Mouse (Mus musculus): ENCODE measurements around the gene Carmil3.

Gene Carmil3

GRCm38 (mm10) chr14:55495509-55496240 is 5.2 kb downstream of the Carmil3 start:
- no peak for DNase-seq (ENCODE audit: low spot score in 2 of 2)

DNA sequence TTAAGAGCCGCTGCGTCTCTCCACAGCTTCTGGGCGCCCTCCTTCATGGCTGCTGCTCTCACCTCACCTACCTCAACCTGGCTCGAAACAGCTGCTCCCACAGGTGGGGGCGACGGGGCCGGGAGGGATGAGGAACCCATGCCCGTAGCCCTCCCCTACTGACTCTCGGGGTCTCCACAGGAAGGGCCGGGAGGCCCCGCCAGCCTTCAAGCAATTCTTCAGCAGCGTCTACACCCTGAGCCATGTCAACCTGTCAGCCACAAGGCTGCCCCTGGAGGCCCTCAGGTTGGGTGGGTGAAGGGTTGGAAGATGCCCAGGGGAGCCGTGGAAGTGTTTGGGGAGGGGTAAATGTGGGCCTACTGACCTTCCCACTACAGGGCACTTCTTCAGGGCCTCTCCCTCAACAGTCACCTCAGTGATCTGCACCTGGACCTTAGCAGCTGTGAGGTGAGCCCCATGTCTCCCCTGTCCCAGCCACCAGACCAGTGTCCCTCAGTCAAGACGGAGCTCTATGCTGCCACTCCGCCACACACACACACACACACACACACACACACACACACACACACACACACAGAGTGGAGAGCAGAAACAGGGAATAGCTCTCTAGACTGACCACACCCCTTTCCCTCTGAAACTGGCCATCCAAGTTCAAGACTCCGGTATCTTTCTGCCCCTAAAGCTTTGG is 6.5 kb downstream of the Carmil3 start:
- DNase-seq (ENCODE audit: low spot score in 2 of 2), result no peak

DNA sequence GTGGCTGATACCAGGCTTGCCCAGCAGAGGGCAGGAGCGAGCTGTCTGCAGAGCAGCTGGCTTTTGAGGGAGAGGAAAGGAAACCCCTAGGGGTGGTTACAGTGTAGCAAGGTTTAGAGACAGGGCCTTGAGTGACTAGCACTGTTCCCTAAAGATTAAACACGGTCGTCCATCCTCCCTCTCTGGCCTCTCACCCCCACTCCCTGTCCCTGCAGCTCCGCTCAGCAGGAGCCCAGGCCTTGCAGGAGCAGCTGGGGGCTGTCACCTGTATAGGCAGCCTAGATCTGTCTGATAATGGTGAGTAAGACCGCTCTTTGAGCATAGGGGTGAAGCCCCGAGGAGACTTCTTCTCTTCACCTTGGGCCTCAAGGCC is 7.0 kb downstream of the Carmil3 start:
- peak; percentile 65 to 91 for DNase-seq (ENCODE audit: low spot score in 2 of 2)

DNA sequence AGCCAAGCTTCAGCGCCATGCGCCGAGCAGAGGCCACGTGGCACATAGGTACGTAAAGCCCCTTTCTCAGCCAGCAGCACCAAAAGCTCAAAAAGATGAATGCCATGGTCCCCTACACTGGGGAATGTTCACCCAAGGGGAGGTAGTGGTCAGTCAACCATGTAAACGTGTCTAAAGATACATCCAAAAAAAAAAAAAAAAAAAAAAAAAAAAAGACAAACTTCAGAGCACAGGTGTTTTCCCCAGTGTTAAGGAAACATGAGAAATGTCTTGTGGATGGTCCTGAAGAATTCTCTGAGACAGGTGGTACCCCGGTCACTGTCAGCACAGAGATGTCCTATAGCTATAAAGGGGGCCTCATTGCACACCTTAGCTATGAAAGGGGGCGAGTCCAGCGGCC is 15.2 kb downstream of the Carmil3 start:
- DNase-seq (ENCODE audit: low spot score in 2 of 2), result no peak

- no peak for DNase-seq (ENCODE audit: low spot score in 2 of 2)
Measured at GRCm38 (mm10) chr14:55507801-55508200, 17.4 kb downstream of the Carmil3 start.

DNA sequence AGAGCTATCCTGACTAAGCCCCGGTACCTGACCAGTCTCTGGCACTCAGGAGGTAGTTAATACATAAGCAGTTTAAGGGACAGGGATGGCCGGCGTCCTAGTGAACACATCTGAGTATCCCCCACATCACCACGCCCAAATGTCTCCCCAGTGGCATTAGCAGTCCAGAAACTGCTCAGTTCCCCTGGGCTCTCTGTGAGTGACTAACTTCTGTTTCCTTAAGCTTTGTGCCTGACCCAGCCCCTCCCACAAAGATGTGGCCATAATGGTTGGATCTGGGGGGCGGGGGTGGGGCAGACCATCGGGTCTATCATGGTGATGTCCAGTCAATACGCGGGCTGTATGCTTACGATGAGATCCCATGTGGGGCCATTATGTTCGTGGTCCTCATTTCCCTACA is 19.1 kb downstream of the Carmil3 start:
- DNase-seq (ENCODE audit: low spot score in 2 of 2), result no peak

GRCm38 (mm10) chr14:55510125-55510731 is 19.8 kb downstream of the Carmil3 start, which contains the start of gene Cpne6:
Gene Cpne6 (plus strand): TSS chr14:55510445.
- no peak for DNase-seq (ENCODE audit: low spot score in 2 of 2)

- DNase-seq (ENCODE audit: low spot score in 2 of 2), result no peak
Measured at GRCm38 (mm10) chr14:55511037-55511436, 20.6 kb downstream of the Carmil3 start.

DNA sequence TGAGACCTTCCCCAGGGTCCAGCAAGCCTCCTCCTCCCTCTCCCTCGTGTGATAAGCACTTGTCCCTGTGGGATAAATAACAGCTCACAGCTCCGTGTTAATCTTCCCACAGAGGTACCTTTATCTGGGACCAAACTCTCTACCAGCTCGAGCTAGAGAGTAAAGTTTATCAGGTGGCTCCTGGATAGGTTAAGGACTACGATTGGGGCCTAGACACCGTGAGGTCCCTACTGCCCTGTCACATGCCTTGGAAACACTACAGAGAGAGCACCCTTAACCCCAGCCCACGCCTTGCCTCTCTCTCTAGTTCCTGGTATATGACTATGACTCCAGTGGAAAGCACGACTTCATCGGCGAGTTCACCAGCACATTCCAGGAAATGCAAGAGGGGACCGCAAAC is 23.5 kb downstream of the Carmil3 start:
- no peak for DNase-seq (ENCODE audit: low spot score in 2 of 2)

- DNase-seq (ENCODE audit: low spot score in 2 of 2), result no peak
Measured at GRCm38 (mm10) chr14:55515846-55516245, 25.4 kb downstream of the Carmil3 start.

GRCm38 (mm10) chr14:55518897-55519296 is 28.4 kb downstream of the Carmil3 start:
- DNase-seq (ENCODE audit: low spot score in 2 of 2), result no peak

- DNase-seq (ENCODE audit: low spot score in 2 of 2), result no peak
Measured at GRCm38 (mm10) chr14:55519604-55520003, 29.2 kb downstream of the Carmil3 start.

DNA sequence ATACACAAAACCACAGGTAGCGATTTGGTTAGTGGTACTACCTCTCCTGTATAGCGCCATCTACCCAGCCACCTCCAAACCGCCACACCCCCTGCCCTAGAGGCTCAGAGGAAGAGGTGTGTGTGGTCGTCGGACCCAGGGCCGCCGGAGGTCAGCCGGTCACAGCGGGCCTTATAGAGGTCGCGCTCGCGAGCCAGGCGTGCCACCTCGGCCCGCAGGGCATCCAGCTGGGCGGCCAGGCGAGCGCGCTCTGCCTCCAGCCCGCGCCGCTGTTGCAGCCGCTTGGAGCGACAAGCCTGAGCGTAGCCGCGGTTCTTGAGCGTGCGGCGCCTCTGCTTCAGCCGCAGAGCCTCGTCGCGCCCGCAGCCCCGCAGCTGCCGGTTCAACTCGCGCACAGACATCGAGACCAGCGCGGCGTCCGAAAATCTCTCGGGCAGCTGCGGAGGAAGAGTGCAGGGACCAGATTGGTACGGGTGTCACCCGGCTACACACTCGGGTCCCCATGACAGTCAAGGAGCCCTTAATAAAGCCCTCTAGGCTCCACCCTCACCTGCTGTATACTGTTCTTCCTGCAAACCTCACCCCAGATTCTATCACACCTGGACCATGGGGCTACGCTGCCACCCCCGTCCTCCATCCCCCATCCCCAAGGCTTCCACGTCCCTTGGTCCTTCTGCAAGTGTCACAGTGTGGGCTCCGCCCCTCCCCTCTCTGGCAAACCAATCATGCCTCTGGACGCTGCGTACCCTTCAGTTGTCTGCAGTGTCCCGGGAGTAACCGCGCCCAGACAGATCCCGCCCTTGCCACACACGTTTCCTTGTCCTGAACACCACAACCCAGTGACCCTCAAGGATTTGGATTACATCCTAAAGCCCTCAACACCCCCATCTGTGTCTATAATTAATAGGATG is 30.3 kb downstream of the Carmil3 start:
- DNase-seq (ENCODE audit: low spot score in 2 of 2), result no peak

DNA sequence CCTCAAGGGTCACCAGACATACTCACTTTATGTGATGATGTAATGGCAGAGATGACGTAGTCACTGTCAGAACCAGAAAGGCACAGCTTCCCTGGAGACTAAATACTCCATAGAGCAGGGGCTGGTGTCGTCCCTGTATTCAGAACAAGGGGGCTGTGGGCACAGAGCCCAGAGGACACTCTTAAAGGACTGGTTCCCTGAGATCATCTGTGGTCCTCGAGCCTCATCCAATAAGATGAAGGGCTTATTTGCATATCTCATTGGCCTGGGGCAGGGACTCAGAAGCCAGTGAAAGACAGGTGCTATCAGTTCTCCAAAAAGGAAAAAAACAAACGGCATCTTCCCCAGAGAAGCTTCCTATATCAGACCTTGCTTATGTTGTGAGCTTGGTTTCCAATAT is 33.6 kb downstream of the Carmil3 start:
- no peak for DNase-seq (ENCODE audit: low spot score in 2 of 2)

DNA sequence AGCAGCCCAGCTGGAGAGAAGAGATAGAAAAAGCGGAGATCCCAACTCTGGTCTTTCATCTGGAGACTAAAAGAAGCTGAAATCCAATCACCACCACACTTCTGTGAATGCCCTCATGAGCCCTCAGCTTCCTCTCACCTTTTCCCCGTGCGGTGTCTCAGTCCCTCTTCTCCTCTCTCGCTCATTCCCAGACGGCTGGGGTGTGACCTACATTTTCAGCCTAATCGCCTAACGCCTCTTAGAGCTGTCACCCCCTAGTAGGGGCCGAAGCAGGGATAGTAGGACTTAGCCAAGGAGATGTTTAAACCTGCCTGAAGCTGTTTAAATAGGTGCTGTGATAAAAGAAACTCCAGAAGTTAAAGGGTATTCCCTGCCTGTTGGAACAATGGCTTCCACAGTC is 34.3 kb downstream of the Carmil3 start, which contains the start of gene Nrl:
TSS of gene Nrl (minus strand) at position 197 of the 400 bp plus-strand sequence.
- no peak for DNase-seq (ENCODE audit: low spot score in 2 of 2)

DNA sequence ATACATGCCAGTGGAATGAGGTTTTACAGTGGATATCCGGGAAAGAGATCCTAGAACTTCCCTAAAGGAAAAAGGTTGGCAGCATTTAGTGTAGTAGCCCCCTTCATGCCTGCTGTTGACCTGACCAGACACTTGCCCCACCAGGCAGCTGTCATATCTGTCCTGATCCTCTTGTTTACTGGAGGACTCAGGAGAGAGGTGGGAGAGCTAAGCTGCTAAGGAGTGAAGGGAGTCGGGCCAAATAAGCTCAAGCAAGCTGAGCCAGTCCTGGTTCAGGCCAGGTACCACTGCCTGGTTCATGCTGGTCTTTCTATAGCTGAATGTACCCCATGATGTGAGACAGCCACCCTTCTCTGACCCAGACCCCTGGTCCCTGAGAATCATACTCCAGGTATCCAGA is 36.2 kb downstream of the Carmil3 start:
- no peak for DNase-seq (ENCODE audit: low spot score in 2 of 2)

DNA sequence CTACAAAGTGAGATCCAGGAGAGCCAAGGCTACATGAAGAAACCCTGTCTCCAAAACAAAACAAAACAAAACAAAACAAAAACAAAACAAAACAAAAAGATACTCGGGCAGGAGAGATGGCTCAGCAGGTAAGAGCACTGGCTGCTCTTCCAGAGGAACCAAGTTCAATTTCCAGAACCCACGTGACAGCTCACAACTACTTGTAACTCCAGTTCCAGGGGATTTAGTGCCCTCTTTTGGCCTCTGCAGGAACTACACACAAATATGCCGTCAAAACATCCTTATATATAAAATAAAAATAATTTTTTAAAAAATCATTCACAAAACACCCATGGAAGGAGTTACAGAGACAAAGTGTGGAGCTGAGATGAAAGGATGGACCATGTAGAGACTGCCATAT is 37.5 kb downstream of the Carmil3 start:
- peak in 1 of 2 experiments; percentile 29 for DNase-seq (ENCODE audit: low spot score in 2 of 2)

GRCm38 (mm10) chr14:55536116-55536745 is 45.8 kb downstream of the Carmil3 start:
- peak in 1 of 2 experiments; percentile 42 for DNase-seq (ENCODE audit: low spot score in 2 of 2)

DNA sequence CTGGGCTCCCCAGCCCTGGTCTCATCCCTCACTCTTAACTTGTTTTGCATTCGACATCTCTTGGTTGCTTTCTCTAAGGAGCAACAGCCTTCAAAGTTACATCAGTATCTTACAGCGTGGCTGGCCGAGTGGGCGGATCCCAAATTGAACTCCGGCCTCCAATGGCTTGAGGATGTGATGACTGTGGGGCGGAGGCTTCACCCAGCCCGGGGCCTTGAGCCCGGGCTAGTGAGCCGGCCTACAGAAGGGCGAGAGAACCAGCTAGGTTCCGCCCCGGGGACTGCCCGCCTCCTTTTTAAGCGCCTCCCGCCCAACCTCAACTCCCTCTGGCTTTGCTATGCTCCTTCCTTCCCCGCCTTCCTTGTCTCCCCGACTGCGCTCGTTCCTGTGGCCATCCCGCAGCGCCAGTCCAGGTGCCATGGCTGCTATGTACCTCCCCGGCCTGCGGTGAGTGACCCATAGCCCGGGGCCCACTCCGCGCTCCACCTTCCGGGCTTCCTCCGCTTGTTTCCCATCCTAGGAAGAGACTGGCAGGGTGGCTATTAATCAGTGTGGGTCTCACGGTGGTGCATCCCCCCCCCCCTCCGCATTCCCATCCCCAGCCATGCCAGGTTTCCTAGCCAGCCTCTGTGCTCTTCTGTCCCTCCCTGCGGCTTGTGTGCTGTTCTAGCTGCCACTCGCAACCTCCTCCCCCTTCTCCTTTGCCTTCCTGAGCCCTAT is 49.8 kb downstream of the Carmil3 start, which contains the start of gene Pck2:
TSS of gene Pck2 (plus strand) at position 200 of the 720 bp plus-strand sequence.
- no peak for DNase-seq (ENCODE audit: low spot score in 2 of 2)

DNA sequence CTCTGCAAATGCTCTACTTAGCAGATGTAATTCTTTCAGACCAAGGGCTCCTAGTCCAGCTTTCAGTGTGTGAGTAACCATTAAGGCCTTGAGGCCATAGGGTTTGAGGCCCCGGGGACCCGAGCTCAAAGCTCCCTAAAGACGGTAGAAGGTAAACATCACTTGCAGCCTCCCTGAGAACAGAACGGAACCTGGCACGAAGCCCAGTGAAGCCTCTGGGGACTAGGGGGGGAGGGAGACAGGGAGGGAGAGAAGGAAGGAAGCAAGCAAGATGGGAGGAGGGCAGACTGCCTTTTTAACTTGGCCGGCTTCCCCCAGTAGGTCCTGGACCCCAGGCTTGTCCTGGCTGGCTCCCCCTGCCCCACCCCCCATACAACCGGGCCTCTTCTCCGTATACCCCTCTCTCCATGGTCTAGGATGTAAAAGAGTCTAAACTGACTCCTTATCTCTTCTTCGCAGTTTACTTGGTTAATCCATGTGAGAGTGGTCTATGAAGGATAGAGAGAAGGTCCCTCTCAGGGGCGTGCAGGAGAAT is 50.4 kb downstream of the Carmil3 start:
- no peak for DNase-seq (ENCODE audit: low spot score in 2 of 2)

Measured in thymus, postnatal 10 days (tissue).